Mouse (Mus musculus): ENCODE measurements around the gene Gid4. TPM values are rescaled to one million over a fixed set of nuclear protein-coding genes. Genes with fewer than 3 reads are reported as not detected.
"Not testable (repeated sequence)": the region's sequence is repeated elsewhere in the genome, so short reads cannot be mapped to it uniquely, and the experiment has no call there.

Gene Gid4
- polyA plus RNA-seq, 1 experiment = 7.1 TPM

- no peaks in the 10 kb centered on the region for H3K9me3 ChIP-seq
- H3K27me3 ChIP-seq (replicated peaks) = no peaks in the 10 kb centered on the region
- no peak overlapping the region for H3K4me3 ChIP-seq (replicated peaks)
- H3K36me3 ChIP-seq (replicated peaks; ENCODE audit: low read length) = peaks cover 42% of the 10 kb centered on the region
- no peak for TF ChIP-seq GATA1 (IDR thresholded peaks at IDR 0.05; ENCODE audit: borderline replicate concordance, low read length)
- no peak for TF ChIP-seq FLI1 (IDR thresholded peaks at IDR 0.05; ENCODE audit: low read length)
- peaks cover 54% of the 10 kb centered on the region for H3K4me1 ChIP-seq
Measured at GRCm38 (mm10) chr11:60423006-60423405, 6.1 kb downstream of the Gid4 start.

- TF ChIP-seq FLI1 (IDR thresholded peaks at IDR 0.05; ENCODE audit: low read length) = no peak
- TF ChIP-seq GATA1 (IDR thresholded peaks at IDR 0.05; ENCODE audit: borderline replicate concordance, low read length) = no peak
- Histone ChIP-seq H3K27me3 (replicated peaks) (no peaks in the 10 kb centered on the region), H3K36me3 (replicated peaks; ENCODE audit: low read length) (peaks cover 63% of the 10 kb centered on the region)
Measured at GRCm38 (mm10) chr11:60426417-60426816, 9.5 kb downstream of the Gid4 start.

GRCm38 (mm10) chr11:60427628-60428027 lies 10.7 kb downstream of the Gid4 start:
- Histone ChIP-seq H3K4me3 (replicated peaks) (no peak overlapping the region), H3K9me3 (no peaks in the 10 kb centered on the region), H3K36me3 (replicated peaks; ENCODE audit: low read length) (peaks cover 75% of the 10 kb centered on the region), H3K27me3 (replicated peaks) (no peaks in the 10 kb centered on the region), H3K4me1 (peaks cover 19% of the 10 kb centered on the region; the same call in 1 of the 2 replicates)
- TF ChIP-seq GATA1 (IDR thresholded peaks at IDR 0.05; ENCODE audit: borderline replicate concordance, low read length) (no peak), FLI1 (IDR thresholded peaks at IDR 0.05; ENCODE audit: low read length) (no peak)

More at GRCm38 (mm10) chr11:60426417-60426816, 9.5 kb downstream of the Gid4 start:
- Histone ChIP-seq H3K9me3 (no peaks in the 10 kb centered on the region), H3K4me3 (replicated peaks) (no peak overlapping the region), H3K4me1 (peaks cover 26% of the 10 kb centered on the region)

GRCm38 (mm10) chr11:60433501-60433900 lies 16.6 kb downstream of the Gid4 start:
- Histone ChIP-seq H3K27me3 (replicated peaks) (no peaks in the 10 kb centered on the region), H3K36me3 (replicated peaks; ENCODE audit: low read length) (peaks cover 89% of the 10 kb centered on the region), H3K4me1 (peaks cover 59% of the 10 kb centered on the region), H3K4me3 (replicated peaks) (peak overlapping the region; percentile 16), H3K9me3 (no peaks in the 10 kb centered on the region)
- TF ChIP-seq GATA1 (IDR thresholded peaks at IDR 0.05; ENCODE audit: borderline replicate concordance, low read length) = no peak
- TF ChIP-seq FLI1 (IDR thresholded peaks at IDR 0.05; ENCODE audit: low read length) = no peak

- no peak overlapping the region for H3K4me3 ChIP-seq (replicated peaks)
- peaks cover 59% of the 10 kb centered on the region for H3K4me1 ChIP-seq
- no peak for TF ChIP-seq GATA1 (IDR thresholded peaks at IDR 0.05; ENCODE audit: borderline replicate concordance, low read length)
- TF ChIP-seq FLI1 (IDR thresholded peaks at IDR 0.05; ENCODE audit: low read length) = no peak
- no peaks in the 10 kb centered on the region for H3K27me3 ChIP-seq (replicated peaks)
- H3K9me3 ChIP-seq = no peaks in the 10 kb centered on the region
- H3K36me3 ChIP-seq (replicated peaks; ENCODE audit: low read length) = peaks cover 87% of the 10 kb centered on the region
Measured at GRCm38 (mm10) chr11:60435133-60435532, 18.2 kb downstream of the Gid4 start.

GRCm38 (mm10) chr11:60436618-60437017 lies 19.7 kb downstream of the Gid4 start:
- Histone ChIP-seq H3K27me3 (replicated peaks) (no peaks in the 10 kb centered on the region), H3K36me3 (replicated peaks; ENCODE audit: low read length) (peaks cover 88% of the 10 kb centered on the region)

GRCm38 (mm10) chr11:60439621-60440020 lies 22.7 kb downstream of the Gid4 start:
- Histone ChIP-seq H3K4me1 (peaks cover 45% of the 10 kb centered on the region), H3K36me3 (replicated peaks; ENCODE audit: low read length) (peaks cover 91% of the 10 kb centered on the region)
- H3K27me3 ChIP-seq (replicated peaks); H3K4me3 ChIP-seq (replicated peaks); H3K9me3 ChIP-seq: not testable (repeated sequence)

More at GRCm38 (mm10) chr11:60436618-60437017, 19.7 kb downstream of the Gid4 start:
- Histone ChIP-seq H3K4me3 (replicated peaks) (peak overlapping the region; percentile 71), H3K9me3 (no peaks in the 10 kb centered on the region), H3K4me1 (peaks cover 59% of the 10 kb centered on the region)
- TF ChIP-seq GATA1 (IDR thresholded peaks at IDR 0.05; ENCODE audit: borderline replicate concordance, low read length) (no peak), FLI1 (IDR thresholded peaks at IDR 0.05; ENCODE audit: low read length) (peak; percentile 55; the same call in 1 of the 2 replicates)

GRCm38 (mm10) chr11:60440176-60440575 lies 23.2 kb downstream of the Gid4 start:
- Histone ChIP-seq H3K4me1 (peaks cover 40% of the 10 kb centered on the region), H3K36me3 (replicated peaks; ENCODE audit: low read length) (peaks cover 88% of the 10 kb centered on the region), H3K4me3 (replicated peaks) (no peak overlapping the region), H3K27me3 (replicated peaks) (no peaks in the 10 kb centered on the region), H3K9me3 (no peaks in the 10 kb centered on the region)
- TF ChIP-seq GATA1 (IDR thresholded peaks at IDR 0.05; ENCODE audit: borderline replicate concordance, low read length) = no peak
- TF ChIP-seq FLI1 (IDR thresholded peaks at IDR 0.05; ENCODE audit: low read length) = no peak

- TF ChIP-seq FLI1 (IDR thresholded peaks at IDR 0.05; ENCODE audit: low read length) = no peak
- no peak for TF ChIP-seq GATA1 (IDR thresholded peaks at IDR 0.05; ENCODE audit: borderline replicate concordance, low read length)
- no peak overlapping the region for H3K4me3 ChIP-seq (replicated peaks)
- peaks cover 13% of the 10 kb centered on the region for H3K4me1 ChIP-seq
- no peaks in the 10 kb centered on the region for H3K9me3 ChIP-seq
- H3K27me3 ChIP-seq (replicated peaks) = no peaks in the 10 kb centered on the region
- H3K36me3 ChIP-seq (replicated peaks; ENCODE audit: low read length) = peaks cover 74% of the 10 kb centered on the region
Measured at GRCm38 (mm10) chr11:60442896-60443295, 26.0 kb downstream of the Gid4 start.

GRCm38 (mm10) chr11:60444007-60444406 lies 27.1 kb downstream of the Gid4 start:
- TF ChIP-seq FLI1 (IDR thresholded peaks at IDR 0.05; ENCODE audit: low read length) = no peak
- TF ChIP-seq GATA1 (IDR thresholded peaks at IDR 0.05; ENCODE audit: borderline replicate concordance, low read length) = no peak
- no peaks in the 10 kb centered on the region for H3K27me3 ChIP-seq (replicated peaks)
- peaks cover 6% of the 10 kb centered on the region for H3K4me1 ChIP-seq
- no peaks in the 10 kb centered on the region for H3K9me3 ChIP-seq
- H3K36me3 ChIP-seq (replicated peaks; ENCODE audit: low read length) = peaks cover 67% of the 10 kb centered on the region
- H3K4me3 ChIP-seq (replicated peaks) = no peak overlapping the region

Data from megakaryocyte, embryonic 14.5 days (primary cell).